Mouse (Mus musculus) lung, postnatal 10 days (tissue): ENCODE measurements at regions not wholly inside any gene's neighbourhood (a gene's known extent, or its start where the extent isn't known, plus 50 kb on each side); places are given as distances from the start of the nearest gene placed in this dataset.

Experiments
- DNase-seq: peaks from one replicate; pipeline ENCODE4 v3.0.0; 2021

GRCm38 (mm10) chr3:34522054-34522684 lies 128.0 kb upstream of the Sox2 start:
- DNase-seq = no peak

- DNase-seq = no peak
Measured at GRCm38 (mm10) chr3:34521357-34522053, 128.7 kb upstream of the Sox2 start.

GRCm38 (mm10) chr3:34512503-34513145 lies 137.6 kb upstream of the Sox2 start:
- DNase-seq = no peak

GRCm38 (mm10) chr3:34510723-34511122 lies 139.5 kb upstream of the Sox2 start:
- no peak for DNase-seq

- DNase-seq = no peak
Measured at GRCm38 (mm10) chr3:34509160-34509559, 141.0 kb upstream of the Sox2 start.

- no peak for DNase-seq
Measured at GRCm38 (mm10) chr3:34504573-34504894, 145.7 kb upstream of the Sox2 start.

GRCm38 (mm10) chr3:34503874-34504572 lies 146.2 kb upstream of the Sox2 start:
- DNase-seq = no peak

- DNase-seq = no peak
Measured at GRCm38 (mm10) chr3:34496839-34497238, 153.4 kb upstream of the Sox2 start.

GRCm38 (mm10) chr3:34495615-34496014 lies 154.6 kb upstream of the Sox2 start:
- DNase-seq = no peak

GRCm38 (mm10) chr3:34493921-34494320 lies 156.3 kb upstream of the Sox2 start:
- DNase-seq = no peak

- no peak for DNase-seq
Measured at GRCm38 (mm10) chr3:34489008-34489407, 161.2 kb upstream of the Sox2 start.

GRCm38 (mm10) chr3:34486441-34487050 lies 163.7 kb upstream of the Sox2 start:
- DNase-seq = no peak

GRCm38 (mm10) chr3:34485345-34486223 lies 164.6 kb upstream of the Sox2 start:
- no peak for DNase-seq

- DNase-seq = no peak
Measured at GRCm38 (mm10) chr3:34483934-34484333, 166.3 kb upstream of the Sox2 start.

- no peak for DNase-seq
Measured at GRCm38 (mm10) chr3:34481821-34482713, 168.1 kb upstream of the Sox2 start.

- no peak for DNase-seq
Measured at GRCm38 (mm10) chr3:34481314-34481713, 168.9 kb upstream of the Sox2 start.

- no peak for DNase-seq
Measured at GRCm38 (mm10) chr3:34474126-34474525, 176.1 kb upstream of the Sox2 start.

- no peak for DNase-seq
Measured at GRCm38 (mm10) chr3:34470721-34471120, 179.5 kb upstream of the Sox2 start.

GRCm38 (mm10) chr3:34469946-34470345 lies 180.3 kb upstream of the Sox2 start:
- no peak for DNase-seq

- no peak for DNase-seq
Measured at GRCm38 (mm10) chr3:34466312-34466711, 183.9 kb upstream of the Sox2 start.
